Mouse (Mus musculus): Measurements from ENCODE around the gene Phldb2.

DNA sequence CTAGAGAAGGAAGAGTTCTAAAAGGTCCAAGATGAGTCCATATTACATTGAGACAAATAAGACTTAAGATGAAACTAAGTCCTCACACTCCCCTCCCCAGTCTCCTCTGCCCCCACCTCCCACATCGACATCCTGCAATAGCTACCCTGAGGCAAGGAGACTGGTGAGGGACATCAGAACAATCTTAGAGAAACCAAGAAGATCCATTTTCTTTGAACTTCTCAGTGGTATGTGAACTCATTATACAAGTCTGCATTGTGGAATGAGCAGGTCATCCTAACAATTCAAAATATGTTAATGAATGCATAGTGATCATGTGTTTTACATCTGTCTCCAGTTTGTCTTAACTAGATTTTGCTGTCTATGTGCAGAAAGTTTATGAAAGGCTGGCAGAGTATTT, 75.7 kb downstream of the Phldb2 start:
- no peak for TF ChIP-seq CTCF (IDR thresholded peaks at IDR 0.05; ENCODE audit: low read depth)
- TF ChIP-seq EP300 (IDR thresholded peaks at IDR 0.05; ENCODE audit: low read depth), result no peak

All from liver, postnatal 0 days (tissue).